Comparison of ENCODE assay signal across 20 mouse cellular contexts in the genomic region with DNA sequence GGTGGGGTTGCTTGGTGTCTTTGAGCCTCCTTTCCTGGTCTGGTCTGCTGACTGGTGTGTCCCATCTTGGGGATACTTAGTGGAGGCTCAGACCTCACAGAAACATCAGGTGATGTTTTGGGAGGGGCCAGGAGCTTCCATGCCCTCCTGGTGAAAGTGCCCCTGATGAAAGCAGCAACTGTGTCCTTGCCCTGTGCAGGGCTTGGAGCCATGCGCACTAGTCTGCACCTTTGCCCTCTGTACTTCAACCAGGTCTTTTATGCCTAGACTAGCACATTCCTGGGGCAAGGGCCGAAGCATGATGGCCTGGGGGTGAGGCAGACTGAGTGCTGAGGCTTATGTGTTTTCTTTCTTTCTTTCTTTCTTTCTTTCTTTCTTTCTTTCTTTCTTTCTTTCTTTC. TPM values are rescaled to one million over a fixed set of nuclear protein-coding genes. Genes with fewer than 3 reads are reported as not detected.
DNase-seq lines count a peak whose midpoint lies in the region; ATAC-seq and TF ChIP-seq lines count a peak whose summit lies in the region.
"Had no signal": no experiment of that assay in that cellular context is flagged by ENCODE, and none has a peak within 500 bp of the region (broad histone marks: within the 10 kb centered on the region; RNA-seq: fewer than 3 reads in every experiment).

No protein-coding gene starts in this region.

- no peak overlapping the region for H3K4me3 ChIP-seq in embryonic facial prominence, embryonic 10.5 days
- no peak overlapping the region for H3K4me3 ChIP-seq in kidney, adult 2 months (ENCODE audit: insufficient read depth, low read depth, low read length)
- no peak overlapping the region for H3K4me3 ChIP-seq in liver, embryonic 16.5 days (ENCODE audit: low read depth, low read length)
- no peak overlapping the region for H3K4me3 ChIP-seq in forebrain, embryonic 12.5 days (replicated peaks)
- H3K4me3 ChIP-seq: embryonic facial prominence, embryonic 15.5 days; limb, embryonic 15.5 days had no signal

- WGBS in embryonic facial prominence, embryonic 10.5 days: 59% methylated on average over 2 of the region's 2 CpGs
- 29% methylated on average over 2 of the region's 2 CpGs for WGBS in kidney, adult 2 months
- WGBS in liver, embryonic 16.5 days (ENCODE audit: insufficient replicate concordance): 56% methylated on average over 2 of the region's 2 CpGs
- WGBS in forebrain, embryonic 12.5 days: 95% methylated on average over 2 of the region's 2 CpGs

- no peak for DNase-seq in embryonic facial prominence, embryonic 10.5 days (ENCODE audit: low spot score)
- DNase-seq in kidney, adult 2 months: peak; percentile 95
- peak; percentile 87 for DNase-seq in kidney, postnatal 14 days
- DNase-seq in lung, postnatal 36 days: no peak
- DNase-seq in heart, adult 11 months: no peak
- DNase-seq: cerebellum, adult 9-11 months; heart, postnatal 14 days; layer of hippocampus, postnatal 36 days; lung, postnatal 14 days; thymus, postnatal 14 days had no signal

- H3K4me2 ChIP-seq in liver, embryonic 16.5 days (ENCODE audit: low read depth, low read length): no peak overlapping the region
- no peak overlapping the region for H3K4me2 ChIP-seq in forebrain, embryonic 12.5 days
- H3K4me2 ChIP-seq: embryonic facial prominence, embryonic 15.5 days; limb, embryonic 15.5 days had no signal

- peak; percentile 85 for ATAC-seq in liver, embryonic 16.5 days (ENCODE audit: low read depth)
- ATAC-seq in cerebellum, adult (ENCODE audit: insufficient number of reproducible peaks, low FRiP score, low TSS enrichment): no peak
- ATAC-seq in forebrain, embryonic 12.5 days (ENCODE audit: low FRiP score): no peak
- ATAC-seq: hindbrain, embryonic 16.5 days had no signal

- no peak for TF ChIP-seq CTCF in kidney, adult 2 months (conservative IDR thresholded peaks at IDR 0.05; ENCODE audit: insufficient read depth, insufficient read length, low read depth, low read length)

- H3K36me3 ChIP-seq in embryonic facial prominence, embryonic 10.5 days (replicated peaks): no peaks in the 10 kb centered on the region
- H3K36me3 ChIP-seq in kidney, adult 2 months (ENCODE audit: control insufficient read depth, insufficient read depth, low read length): no peaks in the 10 kb centered on the region
- H3K36me3 ChIP-seq in liver, embryonic 16.5 days (ENCODE audit: control insufficient read depth, insufficient read depth): no peaks in the 10 kb centered on the region
- no peaks in the 10 kb centered on the region for H3K36me3 ChIP-seq in forebrain, embryonic 12.5 days (replicated peaks)
- H3K36me3 ChIP-seq: embryonic facial prominence, embryonic 15.5 days; G1E; limb, embryonic 15.5 days had no signal

- H3K27me3 ChIP-seq in embryonic facial prominence, embryonic 10.5 days (replicated peaks; ENCODE audit: low read depth, poor library complexity, severe bottlenecking): no peaks in the 10 kb centered on the region
- no peaks in the 10 kb centered on the region for H3K27me3 ChIP-seq in kidney, adult 2 months (replicated peaks; ENCODE audit: control insufficient read depth, insufficient read depth, low read length)
- no peaks in the 10 kb centered on the region for H3K27me3 ChIP-seq in liver, embryonic 16.5 days (ENCODE audit: control insufficient read depth, insufficient read depth, low read depth, low read length)
- no peaks in the 10 kb centered on the region for H3K27me3 ChIP-seq in forebrain, embryonic 12.5 days
- H3K27me3 ChIP-seq: embryonic facial prominence, embryonic 15.5 days; limb, embryonic 15.5 days had no signal

- no peak for TF ChIP-seq POLR2A in kidney, adult 2 months (IDR thresholded peaks at IDR 0.05; ENCODE audit: low read depth, low read length)

- no peak overlapping the region for H3K9ac ChIP-seq in liver, embryonic 16.5 days (ENCODE audit: low read depth, low read length)
- no peak overlapping the region for H3K9ac ChIP-seq in forebrain, embryonic 12.5 days
- H3K9ac ChIP-seq: embryonic facial prominence, embryonic 15.5 days; limb, embryonic 15.5 days had no signal

- 0 out of 2 replicates have a peak, but pooled peaks cover 4% of the 10 kb centered on the region for H3K9me3 ChIP-seq in embryonic facial prominence, embryonic 10.5 days
- H3K9me3 ChIP-seq in liver, embryonic 16.5 days (replicated peaks; ENCODE audit: control insufficient read depth, low read length): no peaks in the 10 kb centered on the region; the same call in 1 of the 2 replicates
- H3K9me3 ChIP-seq in forebrain, embryonic 12.5 days: no peaks in the 10 kb centered on the region; the same call in 1 of the 2 replicates
- H3K9me3 ChIP-seq: embryonic facial prominence, embryonic 15.5 days; G1E; limb, embryonic 15.5 days had no signal

- peak overlapping the region; percentile 16 for H3K27ac ChIP-seq in embryonic facial prominence, embryonic 10.5 days (replicated peaks)
- H3K27ac ChIP-seq in kidney, adult 2 months (ENCODE audit: insufficient read depth, low read depth, low read length): peak overlapping the region; percentile 94
- peak overlapping the region; percentile 29; the same call in 1 of the 2 replicates for H3K27ac ChIP-seq in liver, embryonic 16.5 days (ENCODE audit: low read length)
- H3K27ac ChIP-seq in forebrain, embryonic 12.5 days: no peak overlapping the region
- H3K27ac ChIP-seq: embryonic facial prominence, embryonic 15.5 days; limb, embryonic 15.5 days had no signal

- peaks cover 11% of the 10 kb centered on the region; the same call in 1 of the 2 replicates for H3K4me1 ChIP-seq in embryonic facial prominence, embryonic 10.5 days
- peaks cover 17% of the 10 kb centered on the region; the same call in 1 of the 2 replicates for H3K4me1 ChIP-seq in kidney, adult 2 months (ENCODE audit: control insufficient read depth, insufficient read depth, low read length)
- H3K4me1 ChIP-seq in liver, embryonic 16.5 days (ENCODE audit: control insufficient read depth, low read depth, low read length): peaks cover 16% of the 10 kb centered on the region
- peaks cover under 1% of the 10 kb centered on the region; the same call in 1 of the 2 replicates for H3K4me1 ChIP-seq in forebrain, embryonic 12.5 days

RNA-seq across cellular contexts. Expression of gene Pgpep1, which starts 5.4 kb away (rescaled TPM):
- 51.8 and 52.7 TPM in 2 replicates for polyA plus RNA-seq in embryonic facial prominence, embryonic 10.5 days (2016; fragmentation: Nextera tagmentation; extraction: Ambion mirVana)
- polyA plus RNA-seq in kidney, adult 2 months (2012; rRNA removed): 296 TPM in 2 replicates
- polyA plus RNA-seq in liver, embryonic 16.5 days (2015; fragmentation: Nextera tagmentation; extraction: Ambion mirVana): 18.9 and 20.5 TPM in 2 replicates
- 69.3 and 70.4 TPM in 2 replicates for polyA plus RNA-seq in forebrain, embryonic 12.5 days (2016; fragmentation: Nextera tagmentation; extraction: Ambion mirVana)

RNA-seq across cellular contexts. Expression of gene Lsm4, which starts 7.4 kb away (rescaled TPM):
- 347 and 351 TPM in 2 replicates for polyA plus RNA-seq in embryonic facial prominence, embryonic 10.5 days (2016; fragmentation: Nextera tagmentation; extraction: Ambion mirVana)
- 106 and 120 TPM in 2 replicates for polyA plus RNA-seq in kidney, adult 2 months (2012; rRNA removed)
- 104 and 113 TPM in 2 replicates for polyA plus RNA-seq in liver, embryonic 16.5 days (2015; fragmentation: Nextera tagmentation; extraction: Ambion mirVana)
- polyA plus RNA-seq in forebrain, embryonic 12.5 days (2016; fragmentation: Nextera tagmentation; extraction: Ambion mirVana): 259 and 275 TPM in 2 replicates

RNA-seq across cellular contexts. Expression of gene Jund, which starts 33.1 kb away (rescaled TPM):
- polyA plus RNA-seq in embryonic facial prominence, embryonic 10.5 days (2016; fragmentation: Nextera tagmentation; extraction: Ambion mirVana): 58.7 and 61.7 TPM in 2 replicates
- 158 and 201 TPM in 2 replicates for polyA plus RNA-seq in kidney, adult 2 months (2012; rRNA removed)
- 12.3 and 17.5 TPM in 2 replicates for polyA plus RNA-seq in liver, embryonic 16.5 days (2015; fragmentation: Nextera tagmentation; extraction: Ambion mirVana)
- polyA plus RNA-seq in forebrain, embryonic 12.5 days (2016; fragmentation: Nextera tagmentation; extraction: Ambion mirVana): 153 and 165 TPM in 2 replicates

RNA-seq across cellular contexts. Expression of gene Gdf15, which starts 33.3 kb away (rescaled TPM):
- polyA plus RNA-seq in embryonic facial prominence, embryonic 10.5 days (2016; fragmentation: Nextera tagmentation; extraction: Ambion mirVana): 0.14 TPM in 1 of 2 replicates, not detected in the other
- polyA plus RNA-seq in kidney, adult 2 months (2012; rRNA removed): 11.2 and 17.8 TPM in 2 replicates
- 2.7 and 3.1 TPM in 2 replicates for polyA plus RNA-seq in liver, embryonic 16.5 days (2015; fragmentation: Nextera tagmentation; extraction: Ambion mirVana)
- polyA plus RNA-seq in forebrain, embryonic 12.5 days (2016; fragmentation: Nextera tagmentation; extraction: Ambion mirVana): 0.14 TPM in 1 of 2 replicates, not detected in the other
- polyA plus RNA-seq: forebrain, embryonic 11.5 days had no signal

RNA-seq across cellular contexts. Expression of gene Iqcn, which starts 37.7 kb away (rescaled TPM):
- 0.05 TPM in 1 of 2 replicates, not detected in the other for polyA plus RNA-seq in embryonic facial prominence, embryonic 10.5 days (2016; fragmentation: Nextera tagmentation; extraction: Ambion mirVana)
- 0.03 and 0.12 TPM in 2 replicates for polyA plus RNA-seq in kidney, adult 2 months (2012; rRNA removed)
- polyA plus RNA-seq in liver, embryonic 16.5 days (2015; fragmentation: Nextera tagmentation; extraction: Ambion mirVana): 0.02 TPM in 1 of 2 replicates, not detected in the other
- polyA plus RNA-seq in forebrain, embryonic 12.5 days (2016; fragmentation: Nextera tagmentation; extraction: Ambion mirVana): 0.04 and 0.10 TPM in 2 replicates
- polyA plus RNA-seq: forebrain, embryonic 11.5 days; G1E; hindbrain, embryonic 16.5 days; neural tube, embryonic 11.5 days; stomach, embryonic 16.5 days had no signal

Comparison
In these comparisons a context has a peak if more than half of its experiments do, and no peak if none do; other contexts are left out.
1. DNase-seq: peak in kidney, adult 2 months (single experiment) and kidney, postnatal 14 days (single experiment); none in embryonic facial prominence, embryonic 10.5 days (single experiment), lung, postnatal 36 days (single experiment) and heart, adult 11 months (single experiment).